Mouse (Mus musculus): ENCODE results near the gene Tenm2.

Gene Tenm2

GRCm38 (mm10) chr11:35959270-35959669, 1276.5 kb downstream of the Tenm2 start:
- in situ Hi-C loops (cut with MboI, MseI), result no loop called here
